Mouse (Mus musculus) adrenal gland, postnatal 10 days (tissue): ENCODE results near the gene Atxn1. TPM values are rescaled to one million over a fixed set of nuclear protein-coding genes. Genes with fewer than 3 reads are reported as not detected.
A peak's percentile ranks its signal among the peaks of the same experiment; 100 is the strongest.

ENCODE experiments used
- DNase-seq: peaks from one replicate; pipeline ENCODE4 v3.0.0; 2021; ENCODE audit warnings: mixed read lengths
- total RNA-seq, 2 experiments: library from RNA; stranded (reverse); gene quantifications; 2 replicates each; pipeline ENCODE4 v1.2.3; 2021

The Atxn1 gene
- total RNA-seq, 2 experiments from 2014 or later, result 25.2 to 41.2 TPM

DNA sequence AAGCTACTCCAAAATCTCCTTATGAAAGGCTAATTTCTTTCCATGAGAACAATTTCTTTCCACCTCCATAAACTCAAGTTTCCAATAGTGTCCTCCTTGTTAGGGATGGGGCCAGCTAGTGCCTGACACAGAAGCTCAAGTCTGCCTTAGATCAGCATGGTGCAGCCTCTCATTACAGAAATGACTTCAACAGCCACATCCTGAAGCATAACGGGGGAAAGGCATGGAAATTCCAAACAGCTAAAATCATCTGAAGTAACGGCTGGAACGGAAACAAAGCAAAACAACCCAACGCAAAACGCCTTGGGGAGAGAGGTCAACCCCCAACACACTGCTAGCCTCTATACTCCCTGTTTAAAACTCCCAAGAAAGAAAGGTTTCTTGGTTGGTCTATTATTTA, 284.2 kb downstream of the Atxn1 start:
- DNase-seq, result no peak

DNA sequence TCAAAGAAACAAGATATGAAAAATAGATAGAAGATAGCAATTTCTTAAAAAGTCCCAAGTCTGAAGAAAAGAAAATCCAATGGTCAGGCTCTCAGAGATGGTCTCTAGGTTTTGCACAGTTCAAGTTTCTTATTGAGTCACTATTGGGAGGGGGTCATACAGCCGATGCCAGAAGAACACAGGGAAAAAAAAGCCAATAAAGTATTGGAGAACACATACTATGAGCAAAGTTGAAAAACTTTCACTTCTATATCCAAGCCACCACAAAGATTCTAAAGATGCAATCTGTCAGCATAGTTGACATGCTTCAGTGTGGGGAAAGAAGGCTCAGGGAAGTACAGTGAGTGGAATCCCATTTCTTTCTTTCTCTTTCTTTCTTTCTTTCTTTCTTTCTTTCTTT, 285.7 kb downstream of the Atxn1 start:
- DNase-seq, result no peak

- no peak for DNase-seq
Observed at GRCm38 (mm10) chr13:45672628-45673027, 292.2 kb downstream of the Atxn1 start.

- no peak for DNase-seq
Observed at GRCm38 (mm10) chr13:45669969-45670368, 294.8 kb downstream of the Atxn1 start.

GRCm38 (mm10) chr13:45662852-45663251, 302.0 kb downstream of the Atxn1 start:
- no peak for DNase-seq

- no peak for DNase-seq
Observed at GRCm38 (mm10) chr13:45662216-45662615, 302.6 kb downstream of the Atxn1 start.

GRCm38 (mm10) chr13:45661283-45662185, 303.3 kb downstream of the Atxn1 start:
- no peak for DNase-seq

DNA sequence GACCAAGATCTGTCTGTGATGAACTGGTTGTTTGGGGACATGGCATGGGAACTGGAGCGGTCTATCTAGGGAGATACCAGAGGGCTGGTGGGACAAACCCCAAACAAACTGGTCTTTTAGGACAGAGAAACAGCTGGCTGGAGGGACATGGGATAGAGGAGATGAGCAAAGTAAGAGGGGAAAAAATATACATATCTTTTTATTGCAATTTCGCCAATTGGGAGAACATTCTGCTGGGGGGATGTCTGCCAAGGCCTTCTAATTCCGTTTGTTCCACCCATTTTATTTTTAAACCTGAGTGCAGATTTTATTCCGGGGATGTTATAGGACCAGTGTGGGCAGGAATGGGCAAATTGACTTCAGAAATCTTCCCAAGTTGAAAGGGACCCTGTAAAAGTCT, 305.0 kb downstream of the Atxn1 start:
- DNase-seq, result no peak

GRCm38 (mm10) chr13:45658343-45658742, 306.5 kb downstream of the Atxn1 start:
- no peak for DNase-seq

GRCm38 (mm10) chr13:45657176-45657575, 307.6 kb downstream of the Atxn1 start:
- DNase-seq, result no peak

GRCm38 (mm10) chr13:45651652-45652241, 313.1 kb downstream of the Atxn1 start:
- DNase-seq, result no peak

DNA sequence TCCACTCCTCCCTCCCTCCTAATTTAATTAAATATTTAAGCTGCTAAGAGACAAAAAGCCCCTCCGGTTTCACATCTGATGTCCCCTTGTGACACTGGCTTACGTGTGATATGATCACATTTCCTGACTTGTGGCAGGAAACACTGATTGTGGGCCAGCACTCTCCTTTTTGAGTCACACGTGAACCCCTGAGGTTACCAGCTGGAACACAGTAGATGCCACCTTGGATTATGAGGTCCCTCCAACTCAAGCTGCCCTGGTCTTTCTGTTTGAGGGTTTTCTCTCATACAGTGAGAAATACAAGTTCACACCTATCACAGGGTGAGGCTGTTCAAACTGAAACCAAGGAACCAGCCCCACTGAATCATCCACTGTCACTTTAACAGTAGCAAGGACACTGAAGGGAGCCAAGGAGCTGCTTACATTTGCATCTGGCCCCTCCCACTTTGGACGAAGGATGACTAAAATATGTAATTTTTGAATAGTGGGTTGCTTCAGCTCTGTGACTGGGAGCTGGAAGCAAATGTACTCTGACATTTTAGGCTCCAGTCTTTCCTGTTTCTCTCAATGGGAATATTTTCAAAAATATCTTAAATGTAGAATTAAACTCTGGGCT, 315.5 kb downstream of the Atxn1 start:
- DNase-seq, result peak; percentile 23

DNA sequence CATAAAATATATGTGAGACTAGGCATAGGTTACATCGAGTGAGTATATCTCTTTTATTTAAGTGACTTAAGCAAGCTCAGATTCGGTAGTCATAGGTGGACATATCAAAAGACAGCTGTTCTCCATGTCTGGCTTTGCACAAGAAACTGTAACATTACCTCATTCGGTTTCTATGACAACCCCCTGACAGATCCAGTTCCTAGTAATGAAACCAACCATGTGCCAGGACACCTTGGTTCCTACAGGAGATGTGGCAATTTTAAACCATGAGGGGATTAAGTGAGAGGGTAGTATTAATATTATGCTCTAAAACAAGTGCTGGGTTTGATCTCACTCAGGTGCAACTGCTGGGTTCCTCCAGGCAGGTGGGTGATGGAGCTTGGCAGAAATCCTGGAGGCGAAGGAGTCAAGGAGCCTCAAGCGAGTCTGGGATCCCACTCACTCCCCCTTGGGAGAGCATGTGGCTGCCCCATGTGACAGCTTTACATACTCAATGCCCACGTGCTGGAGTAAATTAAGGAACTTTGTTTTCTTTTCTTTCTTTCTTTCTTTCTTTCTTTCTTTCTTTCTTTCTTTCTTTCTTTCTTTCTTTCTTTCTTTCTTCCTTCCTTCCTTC, 320.9 kb downstream of the Atxn1 start:
- no peak for DNase-seq

- no peak for DNase-seq
Observed at GRCm38 (mm10) chr13:45642913-45643312, 321.9 kb downstream of the Atxn1 start.

DNA sequence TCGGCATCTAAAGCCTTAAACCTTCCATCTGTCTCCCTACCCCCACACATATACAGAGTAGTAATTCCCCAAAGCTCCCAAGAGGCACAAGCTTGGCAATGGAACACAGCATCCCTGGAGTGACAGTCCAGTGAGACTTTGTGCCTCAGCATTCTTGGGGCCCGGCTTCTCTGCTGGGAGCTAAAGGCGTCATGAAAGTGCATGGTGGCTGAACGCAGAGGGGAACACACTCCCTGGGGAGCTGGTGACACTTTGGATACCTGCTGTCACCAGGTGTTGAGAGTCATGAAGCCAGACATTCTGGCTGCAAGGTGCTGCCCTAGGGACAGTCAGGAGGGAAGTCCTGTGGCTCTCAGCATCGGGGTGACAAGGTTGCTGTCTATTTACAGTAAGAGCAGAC, 324.4 kb downstream of the Atxn1 start:
- DNase-seq, result no peak

- DNase-seq, result no peak
Observed at GRCm38 (mm10) chr13:45638281-45638680, 326.5 kb downstream of the Atxn1 start.

- DNase-seq, result peak; percentile 68
Observed at GRCm38 (mm10) chr13:45637324-45637723, 327.5 kb downstream of the Atxn1 start.

GRCm38 (mm10) chr13:45636435-45636834, 328.4 kb downstream of the Atxn1 start:
- DNase-seq, result no peak

- no peak for DNase-seq
Observed at GRCm38 (mm10) chr13:45633918-45634317, 330.9 kb downstream of the Atxn1 start.

GRCm38 (mm10) chr13:45632133-45632532, 332.7 kb downstream of the Atxn1 start:
- no peak for DNase-seq

GRCm38 (mm10) chr13:45630518-45631290, 334.1 kb downstream of the Atxn1 start:
- no peak for DNase-seq

- DNase-seq, result no peak
Observed at GRCm38 (mm10) chr13:45629750-45630149, 335.1 kb downstream of the Atxn1 start.
